Mouse (Mus musculus) gastrocnemius, adult 18-20 months (tissue): ENCODE data around the gene Gm6408. TPM values are rescaled to one million over a fixed set of nuclear protein-coding genes. Genes with fewer than 3 reads are reported as not detected.
A peak's percentile ranks its signal among the peaks of the same experiment; 100 is the strongest.
"Not testable (repeated sequence)": the region's sequence is repeated elsewhere in the genome, so short reads cannot be mapped to it uniquely, and the experiment has no call there.

Experiments
- DNase-seq: peaks from one replicate; pipeline ENCODE4 v3.0.0; 2021; ENCODE audit warnings: low spot score
- long read RNA-seq, 2 experiments: library from polyadenylated mRNA; stranded (forward); transcript quantifications; one replicate each; pipeline ENCODE4 v2.0.0; 2021
- total RNA-seq, 2 experiments: library from RNA; stranded (reverse); gene quantifications; 2 replicates each; pipeline ENCODE4 v1.2.3; 2021

Gm6408 gene
- not detected for total RNA-seq
- long read RNA-seq, experiment 1 = 0 reads
- long read RNA-seq, experiment 2 = 0 reads

DNA sequence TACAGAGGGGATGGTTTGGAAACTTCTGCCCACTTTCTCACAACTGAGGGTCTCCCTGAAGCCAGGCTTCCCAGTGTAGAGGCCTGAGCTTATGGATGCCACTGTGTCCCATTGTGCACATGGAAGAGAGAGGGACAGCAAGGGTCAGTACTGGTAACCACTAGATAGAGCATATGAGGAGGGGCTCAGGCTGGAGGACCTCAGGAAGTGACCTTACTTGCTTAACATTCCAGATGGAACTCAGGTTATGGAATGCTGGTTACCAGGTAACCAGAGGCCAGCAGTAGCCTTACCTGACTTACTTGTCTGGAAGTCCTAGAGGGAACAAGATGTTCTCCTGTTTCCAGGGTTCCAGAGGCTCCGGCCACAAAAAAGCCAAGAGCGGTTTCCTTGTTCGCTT, at the start of gene Gm6408:
TSS of gene Gm6408 (plus strand) at position 301 of the 400 bp plus-strand sequence.
- DNase-seq = not testable (repeated sequence)

DNA sequence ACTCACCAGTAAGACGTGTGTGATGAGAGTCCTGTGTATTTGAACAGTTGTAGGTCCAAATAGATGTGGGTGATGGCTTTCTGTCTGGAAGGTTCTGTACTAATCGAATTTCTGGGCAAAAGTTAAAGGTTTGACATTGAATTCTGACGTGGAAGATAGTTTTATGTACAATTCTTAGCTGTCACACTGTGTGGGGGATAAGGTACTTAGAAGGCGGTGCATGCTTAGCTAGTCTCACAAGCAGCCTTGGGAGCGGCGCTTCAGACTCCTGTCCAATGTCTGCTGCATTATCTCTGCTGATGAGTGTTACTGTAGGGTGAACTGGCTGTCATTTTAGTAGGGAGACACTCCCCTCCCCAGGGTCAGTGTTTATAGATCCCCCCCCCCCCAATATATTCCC, 49.3 kb upstream of the Gm6408 start:
- DNase-seq = no peak

DNA sequence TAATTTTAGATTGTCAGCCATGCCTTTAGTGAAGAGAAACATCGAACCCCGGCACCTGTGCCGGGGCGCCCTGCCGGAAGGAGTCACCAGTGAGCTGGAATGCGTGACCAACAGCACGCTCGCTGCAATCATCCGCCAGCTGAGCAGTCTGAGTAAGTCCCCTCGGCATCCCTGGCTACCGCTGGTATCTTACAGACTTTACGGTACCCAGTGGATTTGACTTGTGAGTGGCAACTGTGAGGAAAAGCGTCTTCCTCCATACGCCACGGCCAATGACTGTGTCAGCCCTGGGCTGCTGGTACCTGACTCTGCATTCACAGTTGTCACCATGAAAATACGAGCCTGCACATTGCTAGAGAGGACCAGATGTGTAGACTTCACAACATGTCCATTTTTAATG, 46.4 kb upstream of the Gm6408 start:
- no peak for DNase-seq

DNA sequence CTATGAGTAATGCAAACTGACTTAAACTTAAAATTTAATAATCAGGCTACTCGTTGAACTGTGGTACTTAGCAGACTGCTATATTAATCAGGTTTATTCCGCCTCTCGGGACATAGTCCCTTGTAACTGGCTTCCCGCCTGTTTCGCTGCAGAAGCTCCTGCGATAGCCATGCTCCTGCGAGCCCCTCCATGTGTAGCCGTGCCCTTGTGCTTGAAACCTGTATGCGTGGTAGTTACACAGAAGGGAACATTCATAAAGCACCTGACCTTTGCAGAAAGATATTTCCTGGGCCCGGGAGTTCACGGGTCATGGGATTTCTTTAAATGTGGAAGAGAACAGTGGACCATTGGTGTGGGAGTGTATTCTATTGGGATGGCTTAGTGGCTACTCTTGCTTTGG, 45.0 kb upstream of the Gm6408 start:
- no peak for DNase-seq

DNA sequence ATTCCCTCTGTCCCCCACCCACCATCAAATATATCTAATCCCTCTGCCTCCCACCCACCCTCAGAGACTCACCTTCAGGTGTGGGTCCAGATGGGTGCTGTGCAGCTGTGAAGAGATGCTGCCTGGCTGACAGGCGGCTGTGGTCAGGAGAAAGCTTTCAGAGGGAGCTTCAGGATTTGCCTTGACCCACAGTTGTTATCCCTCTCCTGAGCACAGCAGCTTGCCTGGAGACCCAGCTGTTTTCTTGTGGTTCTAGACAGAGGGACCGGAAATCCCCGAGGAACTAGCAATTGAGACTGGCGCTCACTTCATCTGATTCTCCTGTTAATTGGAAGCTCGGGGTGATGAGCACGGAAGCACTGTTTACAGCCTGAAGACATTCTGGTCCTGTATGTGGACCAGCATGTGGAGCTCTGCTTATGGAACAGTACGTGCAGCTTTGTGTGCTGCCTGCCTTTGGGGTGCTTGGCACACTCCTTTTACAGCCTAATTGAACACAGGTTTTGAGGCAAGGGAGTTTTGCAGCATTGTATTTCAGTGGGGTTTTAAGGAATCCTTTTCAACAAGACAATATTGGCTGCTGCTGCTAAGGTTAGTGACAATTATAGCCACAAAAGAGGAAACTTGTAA, 42.5 kb upstream of the Gm6408 start:
- no peak for DNase-seq

DNA sequence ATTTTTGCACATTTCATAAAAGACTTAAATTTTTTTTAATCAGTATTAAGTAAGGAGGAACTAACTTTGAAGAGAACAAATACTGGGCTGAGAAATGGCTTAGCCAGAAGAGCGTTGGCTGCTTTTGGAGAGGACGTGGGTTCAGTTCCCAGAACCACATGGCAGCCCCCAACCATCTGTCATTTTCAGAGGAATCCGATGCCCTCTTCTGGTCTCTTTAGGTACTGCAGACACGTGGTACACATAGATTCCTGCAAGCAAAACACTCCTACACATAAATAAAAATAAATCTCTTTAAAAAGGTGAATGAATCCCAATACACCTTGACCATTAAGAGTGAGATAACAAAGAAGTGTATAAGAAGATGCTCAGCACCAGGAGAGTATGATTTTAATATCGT, 41.5 kb upstream of the Gm6408 start:
- no peak for DNase-seq

DNA sequence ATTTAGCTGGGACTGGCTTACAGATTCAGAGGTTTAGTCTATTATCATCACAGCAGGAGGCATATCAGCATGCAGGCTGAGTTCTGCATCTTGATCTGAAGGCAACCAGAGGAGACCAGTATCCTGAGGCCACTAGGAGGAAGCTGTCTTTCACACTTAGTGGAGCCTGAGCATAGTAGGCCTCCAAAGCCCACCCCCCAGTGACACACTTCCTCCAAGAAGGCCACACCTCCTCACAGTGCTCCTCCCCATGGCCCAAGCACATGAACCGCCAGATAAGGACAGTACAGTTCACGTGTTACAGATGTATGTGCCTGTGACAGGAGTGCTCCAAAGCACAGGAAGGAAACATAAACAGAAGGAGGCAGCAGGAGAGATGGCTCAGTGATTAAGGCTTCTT, 39.0 kb upstream of the Gm6408 start:
- DNase-seq = no peak

DNA sequence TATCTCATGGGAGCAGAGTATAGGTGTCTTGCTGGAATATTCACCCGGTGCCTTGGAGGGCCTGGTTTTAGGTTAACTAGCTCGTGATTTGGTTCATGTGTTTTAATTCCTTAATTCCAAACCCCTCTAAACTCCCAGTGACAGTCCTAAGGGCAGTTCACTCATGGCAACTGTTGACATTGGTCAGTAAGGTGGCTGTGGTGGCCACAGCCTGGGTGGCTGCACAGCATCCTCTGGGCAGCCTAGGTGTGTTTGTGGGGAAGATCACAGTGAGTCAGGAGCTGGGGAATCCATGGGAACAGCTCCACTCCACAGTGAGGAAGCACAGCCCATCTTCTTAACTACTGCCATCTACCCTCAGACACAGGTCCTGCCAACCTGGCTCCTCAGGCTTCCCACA, 35.1 kb upstream of the Gm6408 start:
- no peak for DNase-seq

DNA sequence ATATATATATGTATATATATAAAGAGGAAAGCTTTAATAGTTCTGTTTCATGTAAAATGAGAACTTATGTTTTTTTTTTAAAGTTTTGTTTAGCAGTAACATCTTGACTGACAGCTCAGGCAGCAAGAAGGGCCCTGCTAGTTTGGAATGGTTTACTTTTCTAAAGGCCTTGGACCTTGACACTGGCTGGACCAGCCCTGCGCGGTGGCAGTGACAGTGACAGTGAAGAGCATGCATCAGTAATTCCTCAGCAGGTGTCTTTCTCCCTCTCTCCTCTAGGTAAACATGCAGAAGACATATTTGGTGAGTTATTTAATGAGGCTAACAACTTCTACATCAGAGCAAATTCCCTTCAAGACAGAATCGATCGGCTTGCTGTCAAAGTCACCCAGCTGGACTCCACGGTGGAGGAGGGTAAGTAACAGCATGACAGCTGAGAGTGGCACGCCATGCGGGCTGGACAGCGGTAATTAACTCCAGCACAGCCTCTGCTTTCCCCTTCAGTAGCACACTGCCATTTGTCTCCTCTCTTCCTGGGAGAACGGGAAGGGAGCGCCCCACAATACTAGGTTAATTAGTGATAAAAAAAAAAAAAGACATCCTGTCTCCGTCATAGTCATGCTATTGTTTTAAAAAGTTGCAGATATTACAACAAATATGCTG, 30.0 kb upstream of the Gm6408 start:
- DNase-seq = no peak

DNA sequence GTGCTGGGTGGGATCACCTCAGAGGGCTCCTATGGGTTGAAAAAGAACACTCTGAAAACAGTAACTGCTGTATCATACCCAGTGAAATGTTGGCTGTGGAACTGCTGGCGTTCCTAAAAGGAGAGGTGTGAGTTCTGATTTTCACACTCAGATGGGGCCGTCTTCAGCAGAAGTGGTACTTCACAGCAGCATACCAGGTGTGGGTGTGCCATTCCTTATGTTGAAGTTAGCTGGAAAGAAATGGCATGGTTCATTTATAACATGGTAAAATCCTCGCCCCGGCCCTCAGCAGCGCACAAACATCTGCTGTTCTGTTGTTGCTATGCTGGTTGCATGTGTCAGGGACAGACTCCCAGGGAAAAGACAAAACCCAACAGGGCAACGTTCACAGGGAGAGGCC, 28.2 kb upstream of the Gm6408 start:
- DNase-seq = no peak

DNA sequence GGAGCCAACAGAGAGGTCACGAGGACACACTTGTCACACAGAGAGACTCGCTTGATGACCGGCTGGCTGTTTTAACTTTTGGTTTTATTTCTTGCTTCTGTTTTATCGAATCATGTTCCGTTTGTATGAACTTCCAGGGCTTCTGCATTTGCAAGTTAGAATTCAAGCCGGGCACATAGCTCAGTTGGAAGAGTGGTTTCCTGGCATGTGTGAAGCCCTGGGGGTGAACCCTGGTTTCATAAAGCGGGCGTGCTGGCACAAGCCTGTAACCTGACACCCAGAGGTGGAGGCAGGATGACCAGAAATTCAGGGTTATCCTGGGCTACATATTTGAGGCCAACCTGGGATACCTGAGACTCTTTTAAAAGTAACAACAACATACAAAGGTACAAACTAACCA, 20.2 kb upstream of the Gm6408 start:
- no peak for DNase-seq

DNA sequence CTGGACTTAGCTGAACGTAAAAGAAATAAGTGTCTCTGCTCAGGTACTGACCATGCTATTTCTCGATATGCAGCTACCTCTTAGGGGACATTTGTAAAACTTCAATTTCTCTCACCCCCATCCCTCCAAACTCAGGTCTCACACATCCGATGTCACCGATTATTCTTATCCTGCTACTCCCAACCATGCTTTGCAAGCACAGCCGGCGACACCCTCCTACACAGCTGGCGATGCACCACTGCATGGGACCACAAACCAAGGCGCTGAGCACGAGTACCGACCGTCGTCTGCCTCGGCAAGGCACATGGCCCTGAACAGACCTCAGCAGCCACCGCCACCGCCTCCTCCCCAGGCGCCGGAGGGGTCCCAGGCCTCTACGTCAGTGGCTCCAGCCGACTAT, 15.1 kb upstream of the Gm6408 start:
- DNase-seq = no peak

DNA sequence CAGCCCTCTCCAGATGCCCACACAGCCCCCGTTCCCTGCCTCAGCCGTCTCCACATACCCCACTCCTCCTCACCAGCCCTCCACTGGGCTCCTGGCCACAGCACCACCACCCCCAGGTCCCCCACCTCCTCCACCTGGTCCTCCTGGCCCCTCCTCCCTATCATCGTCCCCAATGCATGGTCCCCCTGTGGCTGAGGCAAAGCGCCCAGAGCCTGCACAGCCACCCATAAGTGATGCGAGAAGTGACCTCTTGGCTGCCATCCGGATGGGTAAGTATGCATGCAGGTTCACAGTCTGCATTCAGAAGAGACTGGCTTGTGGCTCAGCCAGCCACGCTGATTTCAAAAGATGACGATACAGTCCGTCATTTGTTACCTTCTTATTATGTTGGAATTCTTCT, 13.5 kb upstream of the Gm6408 start:
- no peak for DNase-seq

DNA sequence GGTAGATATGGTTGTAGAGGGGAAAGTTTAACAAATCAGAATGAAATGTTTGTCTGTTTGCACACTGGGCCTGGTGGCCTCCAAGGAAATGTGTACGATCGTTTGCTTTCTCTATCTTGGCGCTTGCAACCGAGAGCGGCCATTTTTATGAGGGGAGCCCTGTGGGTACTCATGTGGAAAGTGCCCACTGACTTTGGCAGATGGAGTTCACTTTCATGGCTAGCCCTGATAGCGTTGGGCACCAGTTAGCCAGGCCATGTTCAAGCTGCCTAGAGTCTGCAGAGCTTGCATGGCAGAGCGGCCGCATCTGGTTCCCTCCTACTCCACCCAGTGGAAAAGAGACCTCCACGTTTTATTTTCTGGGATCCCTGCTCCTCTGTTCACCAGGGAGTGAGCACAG, 10.9 kb upstream of the Gm6408 start:
- no peak for DNase-seq

DNA sequence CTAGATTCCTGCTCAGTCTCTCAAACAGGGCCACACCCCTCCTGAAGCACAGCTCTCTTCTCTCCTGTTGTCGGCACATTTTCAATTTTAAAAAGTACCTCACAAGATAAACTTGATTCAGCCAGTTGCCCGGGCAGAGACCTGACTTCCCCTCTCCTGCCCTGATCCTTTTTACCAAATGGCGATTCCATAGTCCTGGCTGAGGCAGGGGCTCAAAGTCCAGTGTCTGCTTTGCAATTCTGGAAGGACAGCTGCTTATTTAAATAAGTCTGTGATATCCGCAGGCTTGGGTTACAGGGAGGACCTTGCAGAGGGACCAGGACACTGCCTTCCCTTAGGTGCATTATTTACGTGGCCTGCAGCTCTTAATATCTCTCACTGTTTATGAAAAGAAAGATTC, 10.5 kb upstream of the Gm6408 start:
- DNase-seq = no peak

DNA sequence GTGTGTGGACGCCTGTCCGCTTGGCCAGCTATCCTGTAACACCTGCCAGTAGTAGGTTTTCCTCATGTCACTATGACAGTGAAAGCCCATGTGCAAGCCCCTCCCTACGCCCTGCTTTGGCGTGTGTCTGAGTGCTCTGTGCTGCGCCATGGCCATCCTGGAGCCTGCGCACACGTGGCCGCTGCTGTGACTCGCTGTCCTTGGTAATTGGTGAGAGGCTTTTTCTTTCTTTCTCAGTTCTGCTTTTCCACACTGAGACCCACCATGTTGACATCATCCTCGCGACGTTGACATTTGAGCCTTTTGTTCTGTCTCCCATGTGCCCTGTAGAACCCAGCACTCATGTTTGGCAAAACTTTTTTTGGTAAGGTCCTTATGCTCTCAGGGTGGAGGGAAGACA, 9.9 kb upstream of the Gm6408 start:
- DNase-seq = no peak

DNA sequence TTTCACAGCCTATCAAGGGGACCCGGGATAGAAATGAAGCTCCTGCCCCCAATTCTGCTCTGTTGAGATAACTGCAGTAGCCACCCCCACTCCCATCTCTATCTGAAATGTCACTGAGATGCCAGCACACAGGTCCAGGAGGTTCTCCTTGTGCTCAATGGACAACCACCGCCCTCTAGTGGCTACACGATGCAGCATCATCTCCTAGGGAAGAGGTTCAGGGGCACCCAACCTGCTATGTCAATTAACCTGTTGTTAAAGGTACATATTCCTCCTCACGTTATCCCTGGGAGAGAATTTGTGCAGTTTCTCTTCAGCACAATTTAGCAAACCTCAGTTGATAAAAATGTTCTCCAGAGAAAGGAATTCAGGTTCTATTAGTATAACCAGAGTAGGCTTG, 2.2 kb upstream of the Gm6408 start:
- DNase-seq = peak; percentile 11

DNA sequence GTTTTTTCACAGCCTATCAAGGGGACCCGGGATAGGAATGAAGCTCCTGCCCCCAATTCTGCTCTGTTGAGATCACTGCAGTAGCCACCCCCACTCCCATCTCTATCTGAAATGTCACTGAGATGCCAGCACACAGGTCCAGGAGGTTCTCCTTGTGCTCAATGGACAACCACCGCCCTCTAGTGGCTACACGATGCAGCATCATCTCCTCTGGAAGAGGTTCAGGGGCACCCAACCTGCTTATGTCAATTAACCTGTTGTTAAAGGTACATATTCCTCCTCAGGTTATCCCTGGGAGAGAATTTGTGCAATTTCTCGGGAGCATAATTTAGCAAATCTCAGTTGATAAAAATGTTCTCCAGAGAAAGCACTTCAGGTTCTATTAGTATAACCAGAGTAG, 7.2 kb downstream of the Gm6408 start:
- not testable (repeated sequence) for DNase-seq

DNA sequence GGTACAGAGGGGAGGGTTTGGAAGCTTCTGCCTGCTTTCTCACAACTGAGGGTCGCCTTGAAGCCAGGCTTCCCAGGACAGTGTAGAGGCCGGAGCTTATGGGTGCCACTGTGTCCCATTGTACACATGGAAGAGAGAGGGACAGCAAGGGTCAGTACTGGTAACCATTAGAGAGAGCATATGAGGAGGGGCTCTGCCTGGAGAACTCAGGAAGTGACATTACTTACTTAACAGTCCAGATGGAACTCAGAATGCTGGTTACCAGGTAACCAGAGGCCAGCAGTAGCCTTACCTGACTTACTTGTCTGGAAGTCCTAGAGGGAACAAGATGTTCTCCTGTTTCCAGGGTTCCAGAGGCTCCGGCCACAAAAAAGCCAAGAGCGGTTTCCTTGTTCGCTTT, 9.3 kb downstream of the Gm6408 start, which contains the start of gene Gm6370:
TSS of gene Gm6370 (plus strand) at position 301 of the 400 bp plus-strand sequence.
- not testable (repeated sequence) for DNase-seq

DNA sequence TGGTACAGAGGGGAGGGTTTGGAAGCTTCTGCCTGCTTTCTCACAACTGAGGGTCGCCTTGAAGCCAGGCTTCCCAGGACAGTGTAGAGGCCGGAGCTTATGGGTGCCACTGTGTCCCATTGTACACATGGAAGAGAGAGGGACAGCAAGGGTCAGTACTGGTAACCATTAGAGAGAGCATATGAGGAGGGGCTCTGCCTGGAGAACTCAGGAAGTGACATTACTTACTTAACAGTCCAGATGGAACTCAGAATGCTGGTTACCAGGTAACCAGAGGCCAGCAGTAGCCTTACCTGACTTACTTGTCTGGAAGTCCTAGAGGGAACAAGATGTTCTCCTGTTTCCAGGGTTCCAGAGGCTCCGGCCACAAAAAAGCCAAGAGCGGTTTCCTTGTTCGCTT, 20.3 kb downstream of the Gm6408 start, which contains the start of gene 4930449I24Rik:
TSS of gene 4930449I24Rik (plus strand) at position 301 of the 400 bp plus-strand sequence.
- DNase-seq = not testable (repeated sequence)

DNA sequence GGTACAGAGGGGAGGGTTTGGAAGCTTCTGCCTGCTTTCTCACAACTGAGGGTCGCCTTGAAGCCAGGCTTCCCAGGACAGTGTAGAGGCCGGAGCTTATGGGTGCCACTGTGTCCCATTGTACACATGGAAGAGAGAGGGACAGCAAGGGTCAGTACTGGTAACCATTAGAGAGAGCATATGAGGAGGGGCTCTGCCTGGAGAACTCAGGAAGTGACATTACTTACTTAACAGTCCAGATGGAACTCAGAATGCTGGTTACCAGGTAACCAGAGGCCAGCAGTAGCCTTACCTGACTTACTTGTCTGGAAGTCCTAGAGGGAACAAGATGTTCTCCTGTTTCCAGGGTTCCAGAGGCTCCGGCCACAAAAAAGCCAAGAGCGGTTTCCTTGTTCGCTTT, 32.1 kb downstream of the Gm6408 start, which contains the start of gene Gm3402:
TSS of gene Gm3402 (plus strand) at position 301 of the 400 bp plus-strand sequence.
- not testable (repeated sequence) for DNase-seq

DNA sequence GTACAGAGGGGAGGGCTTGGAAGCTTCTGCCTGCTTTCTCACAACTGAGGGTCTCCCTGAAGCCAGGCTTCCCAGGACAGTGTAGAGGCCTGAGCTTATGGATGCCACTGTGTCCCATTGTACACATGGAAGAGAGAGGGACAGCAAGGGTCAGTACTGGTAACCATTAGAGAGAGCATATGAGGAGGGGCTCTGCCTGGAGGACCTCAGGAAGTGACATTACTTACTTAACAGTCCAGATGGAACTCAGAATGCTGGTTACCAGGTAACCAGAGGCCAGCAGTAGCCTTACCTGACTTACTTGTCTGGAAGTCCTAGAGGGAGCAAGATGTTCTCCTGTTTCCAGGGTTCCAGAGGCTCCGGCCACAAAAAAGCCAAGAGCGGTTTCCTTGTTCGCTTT, 43.7 kb downstream of the Gm6408 start, which contains the start of gene Gm3404:
TSS of gene Gm3404 (plus strand) at position 301 of the 400 bp plus-strand sequence.
- not testable (repeated sequence) for DNase-seq
